Mouse (Mus musculus) limb, embryonic 14.5 days (tissue): ENCODE results near the gene Fbh1. TPM values are rescaled to one million over a fixed set of nuclear protein-coding genes. Genes with fewer than 3 reads are reported as not detected.

Experiments
- ATAC-seq: fragments of 200-750 bp; cut with Nextera tagmentation; 2 replicates; pipeline ENCODE4 v1.8.0; 2017; ENCODE audit warnings: low read depth, moderate number of reproducible peaks, moderate TSS enrichment; ENCODE audit not compliant: low FRiP score
- DNase-seq: peaks from one replicate; pipeline ENCODE4 v3.0.0-alpha.2; 2015; ENCODE audit warnings: low spot score
- H3K27ac ChIP-seq: fragments of 300-500 bp; sonication (generic); replicated peaks from 2 replicates; pipeline ENCODE4 v1.5.1; 2014; ENCODE audit warnings: low read depth, mild to moderate bottlenecking, low read length, moderate library complexity, mixed read lengths
- H3K27me3 ChIP-seq: fragments of 300-500 bp; sonication (generic); 2 replicates; pipeline ENCODE4 v1.6.1; 2014; ENCODE audit warnings: low read length, mixed read lengths; ENCODE audit not compliant: control insufficient read depth, insufficient read depth
- H3K36me3 ChIP-seq: fragments of 300-500 bp; sonication (generic); 2 replicates; pipeline ENCODE4 v1.6.1; 2014; ENCODE audit warnings: mild to moderate bottlenecking, low read length, moderate library complexity, mixed read lengths; ENCODE audit not compliant: control insufficient read depth, insufficient read depth
- H3K4me1 ChIP-seq: fragments of 300-500 bp; sonication (generic); 2 replicates; pipeline ENCODE4 v1.6.1; 2014; ENCODE audit warnings: antibody characterized with exemption, low read length, mixed read lengths; ENCODE audit not compliant: control insufficient read depth, insufficient read depth
- H3K4me2 ChIP-seq: fragments of 300-500 bp; sonication (generic); replicated peaks from 2 replicates; pipeline ENCODE4 v1.6.1; 2014; ENCODE audit warnings: low read depth, mild to moderate bottlenecking, low read length, moderate library complexity; ENCODE audit not compliant: severe bottlenecking
- H3K4me3 ChIP-seq: fragments of 300-500 bp; sonication (generic); replicated peaks from 2 replicates; pipeline ENCODE4 v1.5.1; 2014; ENCODE audit warnings: low read length
- H3K9ac ChIP-seq: fragments of 300-500 bp; sonication (generic); 2 replicates; pipeline ENCODE4 v1.6.1; 2014; ENCODE audit warnings: mild to moderate bottlenecking, low read depth, low read length, moderate library complexity; ENCODE audit not compliant: severe bottlenecking
- H3K9me3 ChIP-seq: fragments of 300-500 bp; sonication (generic); 2 replicates; pipeline ENCODE4 v1.6.1; 2016; ENCODE audit warnings: low read length; ENCODE audit not compliant: control insufficient read depth
- POLR2A ChIP-seq: fragments of 200-500 bp; IDR thresholded peaks from 2 replicates; pipeline ENCODE4 v1.8.0; 2012; ENCODE audit warnings: inconsistent platforms, mild to moderate bottlenecking, moderate library complexity, borderline replicate concordance; ENCODE audit not compliant: insufficient read depth, insufficient read length; ENCODE audit errors: extremely low read depth
- WGBS: fragments of 180-500 bp; shearing (Covaris S2); extraction: QIAGEN DNeasy Blood & Tissue Kit; methylation state at CpG from one replicate; pipeline ENCODE4 v1.1.7; 2014; 5-methylcytosine and 5-hydroxymethylcytosine counted together
- polyA plus RNA-seq, 2 experiments: library from polyadenylated mRNA; depleted of rRNA in 1 of 2; stranded (reverse) in 1 of 2; unstranded in 1 of 2; fragments of >200 nt; fragmentation: Nextera tagmentation in 1 of 2; extraction: Ambion mirVana in 1 of 2; gene quantifications; 2 replicates each; pipeline versions ENCODE4 v1.2.1 to v1.2.3; 2012 to 2014

Fbh1 gene
- polyA plus RNA-seq, 2 experiments, result 96.3 to 129 TPM

- no peak overlapping the region for H3K4me2 ChIP-seq
- 95% methylated on average over 10 of the region's 10 CpGs for whole genome bisulfite sequencing
Observed at GRCm38 (mm10) chr2:11767161-11767545, 10.2 kb downstream of the Fbh1 start.

GRCm38 (mm10) chr2:11766485-11767160, 10.8 kb downstream of the Fbh1 start:
- DNase-seq (no peak), ATAC-seq (no peak)
- peaks cover 68% of the 10 kb centered on the region for H3K36me3 ChIP-seq
- H3K4me3 ChIP-seq, result no peak overlapping the region
- no peaks in the 10 kb centered on the region for H3K4me1 ChIP-seq
- no peak for TF ChIP-seq POLR2A
- H3K27ac ChIP-seq, result no peak overlapping the region
- H3K4me2 ChIP-seq, result no peak overlapping the region
- H3K9me3 ChIP-seq, result no peaks in the 10 kb centered on the region
- H3K27me3 ChIP-seq, result no peaks in the 10 kb centered on the region
- 69% methylated on average over 5 of the region's 5 CpGs for WGBS
- no peak overlapping the region for H3K9ac ChIP-seq

More at GRCm38 (mm10) chr2:11767161-11767545, 10.2 kb downstream of the Fbh1 start:
- Histone ChIP-seq H3K9ac (no peak overlapping the region), H3K4me3 (no peak overlapping the region), H3K27me3 (no peaks in the 10 kb centered on the region), H3K9me3 (no peaks in the 10 kb centered on the region), H3K4me1 (no peaks in the 10 kb centered on the region), H3K27ac (no peak overlapping the region), H3K36me3 (peaks cover 63% of the 10 kb centered on the region)
- TF ChIP-seq POLR2A, result no peak
- DNase-seq, result no peak
- ATAC-seq, result no peak

DNA sequence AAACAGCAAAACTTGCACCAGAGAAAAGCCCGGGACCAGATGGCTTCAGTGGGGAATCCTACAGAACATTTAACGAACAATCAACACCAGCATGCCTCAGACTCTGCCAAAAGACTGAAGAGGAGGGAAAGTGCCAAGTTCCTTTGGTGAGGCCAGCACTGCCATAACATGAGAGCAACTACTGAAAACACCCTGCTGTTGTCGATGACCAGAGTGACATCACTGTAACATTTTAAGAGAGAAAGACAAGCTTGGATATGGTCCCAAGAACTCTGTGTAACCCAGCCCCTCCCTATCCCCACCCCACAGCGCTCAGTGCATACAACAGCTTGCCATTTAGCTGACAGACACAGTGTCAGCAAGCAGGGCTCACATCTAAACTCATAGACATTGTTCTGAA, 11.7 kb downstream of the Fbh1 start:
- Histone ChIP-seq H3K4me3 (no peak overlapping the region), H3K27me3 (no peaks in the 10 kb centered on the region), H3K9me3 (no peaks in the 10 kb centered on the region), H3K27ac (no peak overlapping the region), H3K4me1 (no peaks in the 10 kb centered on the region), H3K4me2 (no peak overlapping the region), H3K36me3 (peaks cover 77% of the 10 kb centered on the region), H3K9ac (no peak overlapping the region)
- no peak for TF ChIP-seq POLR2A
- DNase-seq (no peak), ATAC-seq (no peak)
- 93% methylated on average over 4 of the region's 4 CpGs for WGBS

DNA sequence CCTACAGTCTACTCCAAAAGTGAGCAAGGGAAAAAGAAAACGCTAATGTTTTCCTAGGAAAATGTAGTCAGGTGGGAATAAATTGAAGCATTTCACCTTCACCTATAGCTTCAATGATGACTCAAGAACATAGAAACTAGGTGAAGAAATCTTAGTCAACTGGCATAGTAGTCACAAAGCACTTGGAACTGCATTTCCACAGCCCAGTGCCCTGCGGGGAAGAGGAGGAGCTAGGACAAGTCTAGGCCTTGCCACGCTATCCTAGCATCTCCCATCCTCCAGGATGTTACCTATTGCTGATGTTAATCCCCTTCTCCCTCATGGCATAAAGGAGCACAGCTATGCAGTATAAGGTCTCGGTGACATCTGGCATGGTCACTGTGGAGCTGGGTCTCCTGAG, 14.8 kb downstream of the Fbh1 start:
- Histone ChIP-seq H3K9me3 (no peaks in the 10 kb centered on the region), H3K36me3 (peaks cover 96% of the 10 kb centered on the region), H3K4me1 (no peaks in the 10 kb centered on the region), H3K4me2 (no peak overlapping the region), H3K9ac (no peak overlapping the region), H3K27me3 (no peaks in the 10 kb centered on the region), H3K27ac (no peak overlapping the region), H3K4me3 (no peak overlapping the region)
- WGBS, result 90% methylated on average over 4 of the region's 4 CpGs
- no peak for TF ChIP-seq POLR2A
- no peak for ATAC-seq
- no peak for DNase-seq

- no peaks in the 10 kb centered on the region for H3K9me3 ChIP-seq
- H3K4me2 ChIP-seq, result no peak overlapping the region
- ATAC-seq (no peak), DNase-seq (no peak)
- H3K27ac ChIP-seq, result no peak overlapping the region
- H3K9ac ChIP-seq, result no peak overlapping the region
- H3K27me3 ChIP-seq, result no peaks in the 10 kb centered on the region
- H3K4me3 ChIP-seq, result no peak overlapping the region
- H3K36me3 ChIP-seq, result peaks cover 44% of the 10 kb centered on the region
- no peak for TF ChIP-seq POLR2A
- 96% methylated on average over 4 of the region's 4 CpGs for WGBS
- H3K4me1 ChIP-seq, result no peaks in the 10 kb centered on the region
Observed at GRCm38 (mm10) chr2:11739516-11740051, 37.8 kb downstream of the Fbh1 start.
